Mouse (Mus musculus): ENCODE measurements at regions not wholly inside any gene's neighbourhood (a gene's known extent, or its start where the extent isn't known, plus 50 kb on each side); places are given as distances from the start of the nearest gene placed in this dataset.
"Not testable (repeated sequence)": the region's sequence is repeated elsewhere in the genome, so short reads cannot be mapped to it uniquely, and the experiment has no call there.

- no peak for DNase-seq (ENCODE audit: low read depth, low spot score)
Measured at GRCm38 (mm10) chr11:111961047-111961837, 820.8 kb upstream of the Sox9 start.

- DNase-seq (ENCODE audit: low read depth, low spot score) = no peak
Measured at GRCm38 (mm10) chr11:111961846-111962245, 820.2 kb upstream of the Sox9 start.

- no peak for DNase-seq (ENCODE audit: low read depth, low spot score)
Measured at GRCm38 (mm10) chr11:111964066-111964465, 818.0 kb upstream of the Sox9 start.

GRCm38 (mm10) chr11:111966401-111966800, 815.6 kb upstream of the Sox9 start:
- no peak for DNase-seq (ENCODE audit: low read depth, low spot score)

- DNase-seq (ENCODE audit: low read depth, low spot score) = no peak
Measured at GRCm38 (mm10) chr11:111971001-111971400, 811.0 kb upstream of the Sox9 start.

- DNase-seq (ENCODE audit: low read depth, low spot score) = no peak
Measured at GRCm38 (mm10) chr11:111978667-111979066, 803.4 kb upstream of the Sox9 start.

GRCm38 (mm10) chr11:111996395-111996794, 785.6 kb upstream of the Sox9 start:
- no peak for DNase-seq (ENCODE audit: low read depth, low spot score)

GRCm38 (mm10) chr11:112010848-112011247, 771.2 kb upstream of the Sox9 start:
- not testable (repeated sequence) for DNase-seq (ENCODE audit: low read depth, low spot score)

GRCm38 (mm10) chr11:112017906-112018305, 764.1 kb upstream of the Sox9 start:
- DNase-seq (ENCODE audit: low read depth, low spot score) = no peak

- no peak for DNase-seq (ENCODE audit: low read depth, low spot score)
Measured at GRCm38 (mm10) chr11:112028031-112028430, 754.0 kb upstream of the Sox9 start.

GRCm38 (mm10) chr11:112038741-112039140, 743.3 kb upstream of the Sox9 start:
- DNase-seq (ENCODE audit: low read depth, low spot score) = no peak

- no peak for DNase-seq (ENCODE audit: low read depth, low spot score)
Measured at GRCm38 (mm10) chr11:112044455-112044854, 737.6 kb upstream of the Sox9 start.

GRCm38 (mm10) chr11:112045353-112045752, 736.7 kb upstream of the Sox9 start:
- no peak for DNase-seq (ENCODE audit: low read depth, low spot score)

- no peak for DNase-seq (ENCODE audit: low read depth, low spot score)
Measured at GRCm38 (mm10) chr11:112050362-112050761, 731.7 kb upstream of the Sox9 start.

- DNase-seq (ENCODE audit: low read depth, low spot score) = no peak
Measured at GRCm38 (mm10) chr11:112055591-112055990, 726.4 kb upstream of the Sox9 start.

- DNase-seq (ENCODE audit: low read depth, low spot score) = no peak
Measured at GRCm38 (mm10) chr11:112067176-112067575, 714.8 kb upstream of the Sox9 start.

GRCm38 (mm10) chr11:112068821-112069220, 713.2 kb upstream of the Sox9 start:
- DNase-seq (ENCODE audit: low read depth, low spot score) = no peak

- DNase-seq (ENCODE audit: low read depth, low spot score) = peak; percentile 72
Measured at GRCm38 (mm10) chr11:112071571-112071970, 710.5 kb upstream of the Sox9 start.

GRCm38 (mm10) chr11:112081386-112081785, 700.6 kb upstream of the Sox9 start:
- no peak for DNase-seq (ENCODE audit: low read depth, low spot score)

GRCm38 (mm10) chr11:112083019-112083418, 699.0 kb upstream of the Sox9 start:
- no peak for DNase-seq (ENCODE audit: low read depth, low spot score)

GRCm38 (mm10) chr11:112092168-112092567, 689.9 kb upstream of the Sox9 start:
- DNase-seq (ENCODE audit: low read depth, low spot score) = no peak

- no peak for DNase-seq (ENCODE audit: low read depth, low spot score)
Measured at GRCm38 (mm10) chr11:112095009-112095408, 687.0 kb upstream of the Sox9 start.

GRCm38 (mm10) chr11:112098161-112098560, 683.9 kb upstream of the Sox9 start:
- no peak for DNase-seq (ENCODE audit: low read depth, low spot score)

GRCm38 (mm10) chr11:112103252-112103651, 678.8 kb upstream of the Sox9 start:
- DNase-seq (ENCODE audit: low read depth, low spot score) = no peak
